Mouse (Mus musculus) thymus, postnatal 36 days (tissue): Measurements from ENCODE around the gene Tub.
A peak's percentile ranks its signal among the peaks of the same experiment; 100 is the strongest.

ENCODE experiments used
- DNase-seq, 2 experiments: peaks; one replicate each; pipeline ENCODE4 v3.0.0; 2022; ENCODE audit warnings: mixed read lengths in 2 of 2

Tub gene

GRCm38 (mm10) chr7:108950312-108950761 is at the start of gene Tub:
Gene Tub, plus strand, starts transcription at chr7:108950338.
- DNase-seq = peak; percentile 9 to 31

DNA sequence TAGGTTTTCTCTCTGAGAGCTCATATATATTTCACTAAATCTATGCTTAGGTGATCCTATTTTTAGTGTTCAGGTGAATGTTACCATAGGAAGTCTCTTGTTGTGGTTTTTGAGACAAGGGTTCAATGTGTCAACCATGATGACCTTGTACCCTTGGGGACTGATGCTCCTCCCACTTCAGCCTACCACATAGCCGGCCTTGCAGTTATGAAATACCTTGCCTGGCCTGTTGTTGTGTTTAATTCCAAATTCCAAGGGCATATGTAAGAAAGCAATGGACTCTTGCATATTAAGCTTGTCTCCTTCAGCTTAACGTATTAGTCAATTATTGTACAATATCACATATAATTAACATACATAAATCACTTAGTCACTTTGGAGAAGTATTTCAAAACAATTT is 46.2 kb upstream of the Tub start:
- no peak for DNase-seq

GRCm38 (mm10) chr7:108927043-108927442 is 23.1 kb upstream of the Tub start:
- DNase-seq = no peak

DNA sequence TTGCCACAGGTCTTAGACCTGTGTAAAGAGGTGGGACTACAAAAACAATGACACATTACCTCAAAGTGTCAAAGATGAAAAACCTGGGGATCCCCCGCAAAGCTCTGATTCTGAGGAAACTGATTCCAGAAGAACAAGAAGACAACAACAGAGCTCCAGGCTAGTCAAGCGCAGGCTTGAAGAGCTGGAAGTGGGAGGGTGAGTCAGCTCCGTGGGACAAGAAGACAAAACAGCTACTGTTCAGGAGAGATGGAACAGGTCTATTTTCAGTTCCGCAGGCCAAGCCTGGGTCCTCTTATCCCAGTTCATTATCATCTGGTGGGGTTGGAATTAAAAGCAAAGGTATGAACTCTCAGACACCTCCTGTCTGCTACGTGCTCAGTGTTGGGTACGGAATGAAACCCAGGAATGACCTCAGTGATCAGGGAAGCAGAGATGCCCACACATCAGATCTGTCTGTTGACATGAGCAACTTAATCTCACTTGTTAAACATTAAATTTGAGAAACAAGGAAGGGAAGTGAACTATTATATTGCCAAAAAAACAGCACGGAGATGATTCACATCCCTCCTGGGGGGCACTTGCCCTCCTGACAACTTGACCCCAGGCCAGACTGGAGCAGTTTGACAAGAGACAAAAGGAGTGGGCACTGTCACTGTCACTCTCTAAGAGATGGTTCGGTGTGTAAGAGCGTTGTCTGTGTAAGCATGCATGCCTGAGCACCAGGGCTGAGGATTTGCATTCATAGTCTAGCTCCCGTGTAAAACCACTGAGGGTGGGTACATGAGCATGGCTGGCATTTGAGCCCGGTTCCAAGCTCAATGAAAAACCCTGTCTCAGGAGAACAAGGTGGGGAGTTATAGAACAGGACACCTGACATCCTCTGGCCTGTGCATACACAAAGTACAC is 21.6 kb upstream of the Tub start:
- no peak for DNase-seq

DNA sequence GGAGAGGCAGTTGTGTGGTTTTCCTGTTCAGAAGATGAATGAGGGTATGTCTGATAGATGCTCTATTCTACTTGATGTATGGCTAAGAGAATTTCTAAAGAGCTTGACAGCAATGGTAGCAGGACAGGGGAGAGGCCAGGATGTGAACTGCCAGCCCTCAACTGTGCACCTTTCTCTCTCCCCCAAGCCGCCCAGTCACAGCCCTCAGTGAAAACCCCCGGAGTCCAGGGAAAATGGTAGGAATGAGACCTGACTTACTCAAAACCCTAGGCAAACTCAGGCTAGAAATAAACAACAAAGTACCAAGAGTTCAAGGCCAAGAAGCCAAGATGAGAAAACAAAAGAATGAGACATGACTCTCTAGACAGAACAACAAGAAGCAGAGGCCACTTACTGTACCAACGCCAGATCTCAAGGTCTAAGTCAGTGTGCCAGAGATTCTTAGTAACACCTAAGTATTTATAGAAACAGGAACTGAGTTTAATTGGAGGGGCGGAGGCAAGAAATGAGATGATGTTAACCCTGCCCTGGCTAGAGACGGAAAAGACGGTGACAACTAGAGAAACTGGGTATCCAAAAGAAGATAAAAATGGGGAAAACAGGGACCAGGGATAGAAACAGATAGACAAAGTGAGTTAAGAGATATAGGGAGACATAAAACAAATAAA is 20.3 kb upstream of the Tub start, which contains the start of gene Nlrp10:
Gene Nlrp10 (minus strand): TSS at position 453 of the 668 bp plus-strand sequence.
- DNase-seq = no peak

- peak; percentile 91 for DNase-seq
These were observed 16.1 kb upstream of the Tub start, which contains the start of gene Eif3f for GRCm38 (mm10) chr7:108933794-108934731. Gene Eif3f, plus strand, starts transcription at chr7:108934417.

- DNase-seq = no peak
These were observed 15.3 kb upstream of the Tub start for GRCm38 (mm10) chr7:108934836-108935235.

- DNase-seq = no peak
These were observed 14.7 kb upstream of the Tub start for GRCm38 (mm10) chr7:108935411-108935810.

DNA sequence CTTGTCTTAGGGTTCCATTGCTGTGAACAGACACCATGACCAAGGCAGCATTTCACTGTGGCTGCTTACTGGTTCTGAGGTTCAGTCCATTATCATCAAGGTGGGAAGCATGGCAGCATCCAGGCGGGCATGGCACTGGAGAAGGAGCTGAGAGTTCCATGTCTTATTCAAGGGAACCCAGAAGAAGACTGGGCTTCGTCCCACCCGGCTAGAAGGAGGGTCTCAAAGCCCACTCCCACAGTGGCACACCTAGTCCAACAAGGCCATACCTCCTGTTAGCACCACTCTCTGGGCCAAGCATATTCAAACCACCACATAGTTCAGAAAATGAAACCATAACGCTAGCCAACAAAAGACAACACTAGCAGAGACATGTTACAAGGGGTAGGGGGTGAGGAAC is 13.5 kb upstream of the Tub start:
- no peak for DNase-seq

- DNase-seq = no peak
These were observed 8.7 kb upstream of the Tub start for GRCm38 (mm10) chr7:108941466-108941865.

DNA sequence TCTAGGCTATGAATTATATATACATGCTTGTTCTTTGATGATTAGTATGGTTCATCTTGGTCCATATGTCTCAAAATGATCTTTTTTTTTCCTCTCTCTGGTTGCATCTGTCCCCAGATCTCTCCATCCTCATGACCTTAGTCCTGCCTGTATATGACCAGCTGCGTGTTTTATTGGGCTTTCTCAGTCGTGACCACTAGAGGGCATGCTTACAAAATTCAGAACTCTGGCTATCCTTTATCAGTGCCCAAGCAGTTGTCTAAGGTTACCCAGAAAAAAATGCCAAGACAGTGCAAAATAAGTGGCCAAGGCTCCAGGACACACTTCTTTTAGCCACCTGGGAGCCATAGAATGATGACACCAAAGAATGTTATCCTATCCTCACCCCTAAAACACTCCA is 6.1 kb upstream of the Tub start:
- peak; percentile 13 to 32 for DNase-seq

DNA sequence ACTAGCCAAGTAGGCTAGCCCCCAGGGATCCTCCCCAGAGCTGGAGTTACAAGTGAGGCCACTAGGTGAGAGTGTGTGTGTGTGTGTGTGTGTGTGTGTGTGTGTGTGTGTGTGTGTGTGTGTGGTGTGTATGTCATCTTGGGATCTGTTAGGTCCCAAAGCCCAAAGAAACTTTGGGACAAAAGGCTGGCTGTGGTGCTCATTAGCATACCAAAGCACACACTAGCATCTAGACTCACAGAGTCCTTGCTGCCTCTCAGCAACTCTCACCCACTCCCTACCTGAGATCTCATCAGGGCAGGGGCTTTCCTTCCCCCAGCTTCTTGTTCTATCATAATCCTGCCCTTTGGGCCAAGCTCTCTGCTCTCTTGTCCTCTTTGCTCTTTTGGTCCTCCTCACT is 1.5 kb upstream of the Tub start:
- DNase-seq = no peak

DNA sequence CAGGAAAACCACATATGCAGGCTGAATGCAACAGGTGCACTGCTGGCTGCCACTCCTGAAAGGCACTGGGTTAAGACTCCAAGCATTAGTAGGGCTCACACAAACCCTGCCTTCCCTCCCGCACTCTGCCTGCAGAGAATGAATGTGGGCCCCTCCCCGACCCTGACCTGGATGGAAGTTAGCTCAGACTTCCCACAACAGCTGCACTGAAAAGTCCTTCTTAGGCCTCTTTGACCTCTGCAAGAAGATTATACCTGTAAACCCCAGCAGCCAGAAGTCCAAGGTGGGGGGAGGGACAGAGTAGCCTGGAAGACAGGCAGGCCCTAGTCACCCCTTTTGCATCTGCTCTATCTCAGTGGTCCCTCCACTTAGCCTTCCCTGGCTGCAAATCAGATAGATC is 837 bp upstream of the Tub start:
- DNase-seq = no peak

DNA sequence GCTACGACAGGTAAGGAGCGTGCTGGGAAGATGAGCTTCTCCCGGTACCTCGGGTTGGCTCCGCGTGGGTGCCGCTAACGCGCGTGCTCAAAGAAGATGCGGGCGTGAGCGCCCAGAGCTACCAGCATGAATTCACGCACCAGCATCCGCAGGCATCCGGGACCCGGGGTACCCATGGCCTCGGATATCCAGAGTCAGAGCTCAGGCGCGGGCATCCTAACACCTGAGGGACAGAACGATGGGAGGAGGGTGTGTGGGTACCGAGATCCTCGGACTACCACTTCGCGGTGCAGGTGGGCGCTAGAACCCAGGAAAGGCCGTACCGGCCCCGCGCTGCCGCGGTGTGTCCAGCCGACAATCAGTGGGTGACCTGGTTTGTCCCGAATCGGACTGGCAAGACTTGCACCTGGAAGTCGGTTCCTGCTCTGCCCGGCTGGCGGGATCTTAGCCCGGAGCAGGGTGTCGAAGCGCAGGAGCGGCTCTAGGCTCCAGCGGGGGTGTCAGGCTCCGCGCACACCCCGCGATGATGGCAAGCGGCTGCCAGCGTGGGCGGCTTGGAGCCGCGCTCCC is 709 bp downstream of the Tub start:
- DNase-seq = no peak

DNA sequence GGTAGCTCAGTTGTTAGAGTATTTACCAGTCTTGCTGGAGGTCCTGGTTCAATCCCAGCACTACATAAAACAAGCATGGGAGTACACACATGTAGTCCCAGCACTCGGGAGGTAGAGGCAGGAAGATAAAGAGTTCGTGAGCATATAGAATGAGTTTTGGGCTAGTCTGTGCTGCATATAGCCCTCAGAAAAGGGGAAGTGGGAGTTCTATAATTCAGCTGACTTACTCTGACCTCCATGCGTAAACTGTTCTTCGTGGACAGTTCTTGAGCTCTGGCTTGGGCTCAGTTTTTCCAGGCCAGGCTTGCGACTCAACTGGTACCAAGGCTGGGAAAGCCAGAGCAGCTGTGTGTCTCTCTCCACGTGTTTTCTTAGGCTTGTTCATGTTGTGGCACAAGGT is 2.7 kb downstream of the Tub start:
- DNase-seq = no peak

DNA sequence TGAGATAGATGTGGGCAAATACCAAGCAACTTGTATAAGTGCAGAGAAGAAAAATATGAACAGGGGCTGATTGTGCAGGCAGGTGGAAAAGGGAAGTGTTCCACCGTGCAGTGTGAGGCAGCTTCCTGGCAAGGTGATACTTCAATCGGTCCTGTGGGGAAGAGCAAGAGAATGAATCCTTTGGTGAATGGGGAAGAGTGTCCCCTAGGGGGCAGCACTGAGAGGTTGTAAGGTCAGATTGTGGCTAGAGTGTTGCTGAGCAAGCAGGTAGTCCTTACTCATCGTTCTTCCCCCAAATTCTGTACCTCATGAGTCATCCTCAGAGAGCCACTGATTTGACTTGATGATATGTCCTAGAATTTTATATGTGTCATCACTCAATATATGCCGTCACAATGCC is 4.0 kb downstream of the Tub start:
- DNase-seq = peak; percentile 16 to 26

DNA sequence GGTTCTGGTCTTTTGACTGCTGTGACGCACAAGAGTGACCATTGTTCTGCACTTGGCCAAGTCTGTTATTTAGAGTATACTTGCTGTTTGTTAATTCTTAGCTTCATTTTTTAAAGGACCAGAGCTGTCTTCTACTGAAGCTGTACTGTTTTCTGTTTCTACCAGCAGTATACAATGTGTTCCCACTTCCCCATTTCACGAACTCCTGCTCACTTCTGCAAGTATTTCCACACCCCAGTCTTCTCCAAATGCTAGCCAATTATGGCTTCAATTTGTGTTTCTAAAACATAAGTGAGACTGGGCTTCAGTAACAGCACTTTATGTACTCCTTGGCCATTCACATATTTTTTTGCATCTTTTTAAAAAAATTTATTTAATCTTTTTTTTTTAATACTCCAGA is 7.6 kb downstream of the Tub start:
- no peak for DNase-seq

GRCm38 (mm10) chr7:108965968-108966367 is 15.8 kb downstream of the Tub start:
- no peak for DNase-seq

DNA sequence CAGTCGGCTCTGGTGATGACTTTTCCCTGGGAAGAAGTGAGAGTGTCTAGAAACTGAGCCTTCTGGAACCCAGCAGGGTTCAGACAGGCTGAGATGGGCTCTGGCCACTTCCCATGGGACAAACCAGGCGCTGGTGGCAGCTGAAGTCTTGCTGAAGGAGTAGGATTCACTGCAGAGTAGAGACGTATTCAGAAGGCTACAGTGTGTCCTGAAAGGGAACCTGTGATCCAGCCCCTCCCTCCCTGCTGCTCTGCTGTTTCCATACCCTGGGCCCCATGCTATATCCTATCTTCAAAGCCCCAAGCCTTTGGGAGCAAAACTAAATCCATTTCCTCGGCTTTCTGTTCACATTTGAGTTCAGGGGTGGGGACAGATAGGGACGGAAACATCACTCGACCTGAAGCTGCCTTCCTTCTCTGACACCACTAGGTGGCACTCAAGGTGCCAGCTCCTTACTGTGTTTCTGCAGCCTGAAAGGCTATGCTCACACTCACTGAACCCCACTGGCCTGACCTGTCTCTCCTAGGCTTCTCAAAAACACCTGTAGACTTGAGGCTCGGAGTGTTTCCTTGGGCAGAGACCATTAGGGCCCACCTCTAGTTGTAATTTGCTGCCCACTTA is 16.7 kb downstream of the Tub start:
- DNase-seq = peak; percentile 14 to 16

DNA sequence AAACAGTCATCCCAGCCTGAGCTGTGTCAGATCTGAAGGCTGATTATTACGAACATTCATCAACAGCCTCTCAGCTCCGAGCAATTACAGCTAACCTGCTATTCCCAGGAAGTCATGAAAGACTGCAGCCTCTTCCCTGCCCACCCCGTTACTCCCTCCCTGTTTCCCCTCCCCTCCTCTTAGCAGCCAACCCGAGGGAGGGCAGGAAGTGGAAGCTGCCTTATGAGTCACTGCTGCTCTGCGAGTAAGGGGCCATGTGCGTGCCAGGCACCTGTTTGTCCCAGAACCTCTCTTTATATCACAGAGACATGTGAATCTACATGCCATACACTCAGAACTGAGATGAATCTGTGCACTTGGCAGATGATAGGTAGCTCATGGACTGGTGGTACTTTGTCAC is 18.1 kb downstream of the Tub start:
- no peak for DNase-seq

DNA sequence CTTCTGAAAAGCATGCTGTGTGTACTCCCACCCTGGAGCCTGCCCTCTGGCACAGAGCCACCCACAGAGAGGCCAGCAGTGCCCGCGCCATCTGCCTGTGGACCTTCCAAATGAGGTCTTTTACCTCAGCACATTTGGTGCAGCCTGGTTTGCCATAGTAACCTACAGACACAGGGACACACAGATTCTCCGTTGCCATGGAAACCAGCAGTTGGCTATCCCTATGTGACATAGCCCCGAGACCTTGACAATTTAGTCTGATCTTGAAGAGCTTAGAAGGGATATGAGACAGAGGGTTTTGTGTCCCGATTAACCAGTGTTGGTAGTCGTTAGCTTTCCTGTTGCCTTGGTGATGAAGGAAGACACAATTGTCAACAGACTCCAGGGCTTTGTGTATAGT is 22.1 kb downstream of the Tub start:
- DNase-seq = no peak
